Mouse (Mus musculus): Measurements from ENCODE around the gene Hsd11b2. TPM values are rescaled to one million over a fixed set of nuclear protein-coding genes. Genes with fewer than 3 reads are reported as not detected.

Hsd11b2 gene
- polyA plus RNA-seq, 1 experiment = 0.54 TPM

GRCm38 (mm10) chr8:105481453-105481852, 37.1 kb upstream of the Hsd11b2 start:
- TF ChIP-seq CTCF (IDR thresholded peaks at IDR 0.05; ENCODE audit: low read depth, low read length) (peak; percentile 77), EP300 (IDR thresholded peaks at IDR 0.05; ENCODE audit: insufficient read depth, low read depth, low read length) (no peak)
- no peak overlapping the region for H3K27ac ChIP-seq (ENCODE audit: insufficient read depth, low read length)
- no peak overlapping the region for H3K4me3 ChIP-seq (ENCODE audit: low read depth, low read length)

GRCm38 (mm10) chr8:105482123-105482522, 36.4 kb upstream of the Hsd11b2 start:
- no peak overlapping the region for H3K27ac ChIP-seq (ENCODE audit: insufficient read depth, low read length)
- peaks cover 3% of the 10 kb centered on the region for H3K4me1 ChIP-seq (ENCODE audit: control insufficient read depth, insufficient read depth, low read length)
- H3K27me3 ChIP-seq (ENCODE audit: control insufficient read depth, insufficient read depth, low read length, poor library complexity, severe bottlenecking) = no peaks in the 10 kb centered on the region
- no peak for TF ChIP-seq EP300 (IDR thresholded peaks at IDR 0.05; ENCODE audit: insufficient read depth, low read depth, low read length)
- no peak for TF ChIP-seq CTCF (IDR thresholded peaks at IDR 0.05; ENCODE audit: low read depth, low read length)
- no peak for TF ChIP-seq POLR2A (IDR thresholded peaks at IDR 0.05; ENCODE audit: insufficient read depth, low read length)
- H3K4me3 ChIP-seq (ENCODE audit: low read depth, low read length) = no peak overlapping the region
- H3K36me3 ChIP-seq (ENCODE audit: control insufficient read depth, insufficient read depth, low read length, poor library complexity, severe bottlenecking) = no peaks in the 10 kb centered on the region
- H3K9ac ChIP-seq (ENCODE audit: low read depth, poor library complexity, severe bottlenecking) = no peak overlapping the region
- no peaks in the 10 kb centered on the region for H3K9me3 ChIP-seq (replicated peaks; ENCODE audit: control insufficient read depth, insufficient read depth, low read length, poor library complexity, severe bottlenecking)

More at GRCm38 (mm10) chr8:105481453-105481852, 37.1 kb upstream of the Hsd11b2 start:
- Histone ChIP-seq H3K9ac (ENCODE audit: low read depth, poor library complexity, severe bottlenecking) (no peak overlapping the region), H3K9me3 (replicated peaks; ENCODE audit: control insufficient read depth, insufficient read depth, low read length, poor library complexity, severe bottlenecking) (no peaks in the 10 kb centered on the region), H3K27me3 (ENCODE audit: control insufficient read depth, insufficient read depth, low read length, poor library complexity, severe bottlenecking) (no peaks in the 10 kb centered on the region), H3K36me3 (ENCODE audit: control insufficient read depth, insufficient read depth, low read length, poor library complexity, severe bottlenecking) (no peaks in the 10 kb centered on the region), H3K4me1 (ENCODE audit: control insufficient read depth, insufficient read depth, low read length) (peaks cover 3% of the 10 kb centered on the region)

- Histone ChIP-seq H3K9me3 (replicated peaks; ENCODE audit: control insufficient read depth, insufficient read depth, low read length, poor library complexity, severe bottlenecking) (no peaks in the 10 kb centered on the region), H3K4me3 (ENCODE audit: low read depth, low read length) (no peak overlapping the region), H3K36me3 (ENCODE audit: control insufficient read depth, insufficient read depth, low read length, poor library complexity, severe bottlenecking) (no peaks in the 10 kb centered on the region), H3K27ac (ENCODE audit: insufficient read depth, low read length) (no peak overlapping the region), H3K4me1 (ENCODE audit: control insufficient read depth, insufficient read depth, low read length) (peaks cover 3% of the 10 kb centered on the region), H3K9ac (ENCODE audit: low read depth, poor library complexity, severe bottlenecking) (no peak overlapping the region), H3K27me3 (ENCODE audit: control insufficient read depth, insufficient read depth, low read length, poor library complexity, severe bottlenecking) (no peaks in the 10 kb centered on the region)
- no peak for TF ChIP-seq POLR2A (IDR thresholded peaks at IDR 0.05; ENCODE audit: insufficient read depth, low read length)
- TF ChIP-seq CTCF (IDR thresholded peaks at IDR 0.05; ENCODE audit: low read depth, low read length) = peak; percentile 65
- TF ChIP-seq EP300 (IDR thresholded peaks at IDR 0.05; ENCODE audit: insufficient read depth, low read depth, low read length) = no peak
Observed at GRCm38 (mm10) chr8:105483212-105484029, 35.1 kb upstream of the Hsd11b2 start.

- Histone ChIP-seq H3K4me3 (ENCODE audit: low read depth, low read length) (no peak overlapping the region), H3K9me3 (replicated peaks; ENCODE audit: control insufficient read depth, insufficient read depth, low read length, poor library complexity, severe bottlenecking) (no peaks in the 10 kb centered on the region), H3K4me1 (ENCODE audit: control insufficient read depth, insufficient read depth, low read length) (no peaks in the 10 kb centered on the region), H3K27ac (ENCODE audit: insufficient read depth, low read length) (no peak overlapping the region), H3K27me3 (ENCODE audit: control insufficient read depth, insufficient read depth, low read length, poor library complexity, severe bottlenecking) (no peaks in the 10 kb centered on the region), H3K9ac (ENCODE audit: low read depth, poor library complexity, severe bottlenecking) (no peak overlapping the region), H3K36me3 (ENCODE audit: control insufficient read depth, insufficient read depth, low read length, poor library complexity, severe bottlenecking) (no peaks in the 10 kb centered on the region)
- TF ChIP-seq CTCF (IDR thresholded peaks at IDR 0.05; ENCODE audit: low read depth, low read length) (no peak), EP300 (IDR thresholded peaks at IDR 0.05; ENCODE audit: insufficient read depth, low read depth, low read length) (no peak), POLR2A (IDR thresholded peaks at IDR 0.05; ENCODE audit: insufficient read depth, low read length) (no peak)
Observed at GRCm38 (mm10) chr8:105484030-105484368, 34.6 kb upstream of the Hsd11b2 start.

- H3K36me3 ChIP-seq (ENCODE audit: control insufficient read depth, insufficient read depth, low read length, poor library complexity, severe bottlenecking) = no peaks in the 10 kb centered on the region
- no peak overlapping the region for H3K9ac ChIP-seq (ENCODE audit: low read depth, poor library complexity, severe bottlenecking)
- no peaks in the 10 kb centered on the region for H3K4me1 ChIP-seq (ENCODE audit: control insufficient read depth, insufficient read depth, low read length)
- H3K9me3 ChIP-seq (replicated peaks; ENCODE audit: control insufficient read depth, insufficient read depth, low read length, poor library complexity, severe bottlenecking) = no peaks in the 10 kb centered on the region
- no peak overlapping the region for H3K27ac ChIP-seq (ENCODE audit: insufficient read depth, low read length)
- TF ChIP-seq POLR2A (IDR thresholded peaks at IDR 0.05; ENCODE audit: insufficient read depth, low read length) (no peak), CTCF (IDR thresholded peaks at IDR 0.05; ENCODE audit: low read depth, low read length) (peak; percentile 78)
- H3K27me3 ChIP-seq (ENCODE audit: control insufficient read depth, insufficient read depth, low read length, poor library complexity, severe bottlenecking) = no peaks in the 10 kb centered on the region
- no peak overlapping the region for H3K4me3 ChIP-seq (ENCODE audit: low read depth, low read length)
Observed at GRCm38 (mm10) chr8:105484392-105484791, 34.2 kb upstream of the Hsd11b2 start.

- H3K36me3 ChIP-seq (ENCODE audit: control insufficient read depth, insufficient read depth, low read length, poor library complexity, severe bottlenecking) = no peaks in the 10 kb centered on the region
- no peaks in the 10 kb centered on the region for H3K4me1 ChIP-seq (ENCODE audit: control insufficient read depth, insufficient read depth, low read length)
- H3K27me3 ChIP-seq (ENCODE audit: control insufficient read depth, insufficient read depth, low read length, poor library complexity, severe bottlenecking) = no peaks in the 10 kb centered on the region
- no peaks in the 10 kb centered on the region for H3K9me3 ChIP-seq (replicated peaks; ENCODE audit: control insufficient read depth, insufficient read depth, low read length, poor library complexity, severe bottlenecking)
- no peak overlapping the region for H3K9ac ChIP-seq (ENCODE audit: low read depth, poor library complexity, severe bottlenecking)
- no peak overlapping the region for H3K4me3 ChIP-seq (ENCODE audit: low read depth, low read length)
- TF ChIP-seq CTCF (IDR thresholded peaks at IDR 0.05; ENCODE audit: low read depth, low read length) (no peak), EP300 (IDR thresholded peaks at IDR 0.05; ENCODE audit: insufficient read depth, low read depth, low read length) (no peak), POLR2A (IDR thresholded peaks at IDR 0.05; ENCODE audit: insufficient read depth, low read length) (no peak)
- no peak overlapping the region for H3K27ac ChIP-seq (ENCODE audit: insufficient read depth, low read length)
Observed at GRCm38 (mm10) chr8:105488082-105488481, 30.5 kb upstream of the Hsd11b2 start.

All from ES-Bruce4 (cell line).